Mouse (Mus musculus) cerebellum, adult (tissue): ENCODE results near the gene Ddx23.
A peak's percentile ranks its signal among the peaks of the same experiment; 100 is the strongest.

Source experiments
- ATAC-seq: cut with Nextera tagmentation; 2 replicates; pipeline ENCODE4 v1.9.2; 2017; ENCODE audit warnings: mild to moderate bottlenecking, moderate library complexity, mixed read lengths; ENCODE audit not compliant: insufficient number of reproducible peaks, low FRiP score, low TSS enrichment

Gene Ddx23

DNA sequence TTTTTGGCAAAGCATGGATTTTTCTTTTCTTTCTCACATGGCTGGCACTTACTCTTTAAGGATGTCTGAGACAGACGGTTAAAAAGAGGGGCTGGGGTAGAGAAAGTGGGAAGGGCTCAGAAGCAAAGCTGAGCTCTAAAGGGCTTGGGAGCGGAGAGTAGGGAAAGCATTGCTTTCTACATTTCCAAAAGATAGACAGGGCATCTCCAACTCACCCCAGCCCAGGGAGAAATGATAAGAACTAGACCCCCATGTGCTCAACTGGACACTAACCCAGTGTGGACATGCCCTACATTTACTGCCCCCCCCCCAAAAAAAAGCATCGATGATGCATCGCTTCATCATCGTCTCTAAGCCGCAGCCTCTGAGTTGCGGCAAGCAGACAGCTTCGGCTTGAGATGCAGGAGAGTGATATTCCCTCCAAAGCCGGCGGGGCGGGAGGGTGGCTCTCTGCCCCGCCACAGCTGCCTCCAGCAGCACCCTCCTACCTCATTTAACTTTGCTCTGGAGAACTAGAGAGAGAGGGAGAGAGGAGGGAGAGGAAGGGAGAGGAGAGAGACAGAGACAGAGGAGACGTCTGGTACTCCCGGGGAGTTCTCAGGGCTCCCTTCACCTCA is 13.0 kb upstream of the Ddx23 start:
- no peak for ATAC-seq

DNA sequence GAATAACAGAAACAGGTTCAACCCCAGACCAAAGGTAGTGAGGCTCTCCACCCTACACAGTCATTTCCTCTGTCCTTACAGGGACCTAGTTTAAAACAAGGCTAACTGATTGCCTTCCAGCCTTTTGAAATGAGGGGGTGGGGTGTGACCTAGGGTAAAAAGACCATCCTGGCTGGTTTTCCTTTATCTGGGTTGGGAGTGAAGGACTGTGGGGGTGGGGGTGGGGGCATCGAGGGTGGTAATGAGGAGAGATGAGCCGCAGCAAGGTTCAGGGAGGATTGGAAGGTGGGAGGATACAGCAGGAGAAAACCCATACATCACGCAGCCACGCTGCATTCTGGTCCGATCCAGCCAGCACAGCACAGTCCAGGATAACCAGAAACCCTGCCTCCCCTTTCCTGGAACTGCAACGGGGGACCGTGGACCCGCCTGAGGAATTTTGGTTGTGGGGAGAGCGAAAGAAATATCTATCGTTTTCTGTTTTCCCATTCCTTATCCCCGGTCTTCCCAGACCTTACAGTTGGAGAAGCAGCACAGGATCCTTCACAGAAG is 12.4 kb upstream of the Ddx23 start:
- no peak for ATAC-seq

GRCm38 (mm10) chr15:98674284-98674993 is 11.7 kb upstream of the Ddx23 start:
- no peak for ATAC-seq

DNA sequence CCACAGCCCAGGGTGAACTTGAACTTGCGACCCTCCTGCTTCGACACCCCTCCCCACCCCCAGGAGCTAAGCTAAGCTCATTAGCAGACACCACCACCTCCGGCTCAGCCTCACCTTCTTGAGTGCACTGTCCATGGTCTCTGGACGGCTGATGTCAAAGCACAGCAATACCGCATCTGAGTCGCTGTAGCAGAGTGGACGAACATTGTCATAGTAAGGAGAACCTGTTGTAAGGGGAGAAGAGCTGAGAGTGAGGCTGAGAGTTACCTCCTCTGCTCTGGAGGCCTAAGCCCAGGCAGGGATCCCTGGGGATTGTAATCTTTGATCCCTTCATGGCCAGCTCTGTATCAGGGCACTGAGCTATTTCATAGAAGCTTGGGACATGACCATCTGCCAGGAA is 11.0 kb upstream of the Ddx23 start:
- no peak for ATAC-seq

DNA sequence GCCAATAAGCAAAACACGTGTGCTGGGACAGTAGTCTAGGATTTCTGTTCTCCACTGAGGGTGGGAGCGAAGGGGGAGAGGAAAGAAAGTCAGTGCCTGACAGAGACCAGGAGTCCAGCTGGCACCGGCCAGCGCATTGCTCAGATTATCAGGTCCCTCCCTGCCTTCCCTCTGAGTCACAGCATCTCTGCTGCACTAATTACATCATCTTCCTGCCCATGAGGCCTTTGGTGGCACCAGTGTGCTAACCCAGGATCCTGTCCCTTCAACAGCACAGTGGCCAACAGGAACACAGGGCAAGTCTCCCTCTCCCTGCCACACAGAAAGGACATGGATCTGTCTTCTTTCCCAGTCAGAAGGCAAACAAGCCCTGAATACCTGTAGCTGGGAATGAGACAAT is 9.9 kb upstream of the Ddx23 start:
- ATAC-seq = no peak

DNA sequence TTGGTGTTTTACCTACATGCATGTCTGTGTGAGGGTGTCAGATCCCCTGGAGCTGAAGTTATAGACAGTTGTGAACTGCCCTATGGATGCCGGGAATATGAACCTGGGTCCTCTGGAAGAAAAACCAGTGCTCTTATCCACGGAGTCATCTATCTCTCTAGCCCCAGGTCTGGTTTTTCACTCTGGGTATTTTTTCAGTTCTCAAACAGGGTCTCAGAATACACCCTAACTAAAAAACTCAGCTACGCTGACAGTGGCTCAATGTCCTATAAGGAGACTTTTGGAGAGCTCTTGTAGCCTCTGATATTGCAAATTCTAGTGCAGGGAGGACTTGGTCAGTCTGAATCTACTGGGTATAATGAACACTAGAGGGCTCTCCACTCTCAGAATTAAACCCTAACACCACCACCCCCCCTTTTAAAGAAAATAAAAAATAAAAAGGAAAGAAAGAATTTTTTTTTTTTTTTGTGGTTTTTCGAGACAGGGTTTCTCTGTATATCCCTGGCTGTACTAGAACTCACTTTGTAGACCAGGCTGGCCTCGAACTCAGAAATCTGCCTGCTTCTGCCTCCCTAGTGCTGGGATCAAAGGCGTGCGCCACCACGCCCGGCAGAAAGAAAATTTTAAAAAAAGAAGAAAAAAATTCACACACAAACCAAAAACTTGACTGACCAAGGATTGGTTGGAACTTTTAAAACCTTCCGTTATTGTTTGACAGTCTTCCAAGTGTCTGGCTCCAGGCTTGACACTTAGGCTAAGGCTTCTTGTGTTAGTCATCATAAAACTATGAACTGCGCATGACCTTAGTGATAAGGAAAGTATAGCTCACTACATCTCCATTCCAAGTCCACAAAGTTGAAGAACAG is 1.6 kb upstream of the Ddx23 start:
- ATAC-seq = no peak

DNA sequence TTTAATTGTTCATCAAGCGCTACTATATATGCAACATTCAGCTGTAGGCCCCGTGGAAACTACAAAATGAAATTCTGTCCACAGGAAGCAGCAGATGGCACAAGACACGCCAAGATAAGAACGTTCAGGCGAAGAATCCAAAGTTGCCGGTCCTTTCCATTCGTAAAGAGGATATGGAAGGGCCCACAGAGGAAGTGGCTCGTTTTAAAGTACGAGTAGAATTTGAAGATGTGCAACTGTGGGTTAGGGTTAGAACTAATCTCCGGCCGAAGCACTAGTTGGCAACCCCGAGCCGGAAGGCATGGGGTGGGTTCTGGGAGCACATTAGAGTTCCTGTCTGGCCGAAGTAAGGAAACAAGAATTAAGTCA is 512 bp downstream of the Ddx23 start:
- 0 out of 2 replicates have a peak, but pooled peaks have one; percentile 5 for ATAC-seq

GRCm38 (mm10) chr15:98656982-98657751 is 5.5 kb downstream of the Ddx23 start:
- no peak for ATAC-seq

- no peak for ATAC-seq
Observed at GRCm38 (mm10) chr15:98652174-98652573, 10.5 kb downstream of the Ddx23 start.

DNA sequence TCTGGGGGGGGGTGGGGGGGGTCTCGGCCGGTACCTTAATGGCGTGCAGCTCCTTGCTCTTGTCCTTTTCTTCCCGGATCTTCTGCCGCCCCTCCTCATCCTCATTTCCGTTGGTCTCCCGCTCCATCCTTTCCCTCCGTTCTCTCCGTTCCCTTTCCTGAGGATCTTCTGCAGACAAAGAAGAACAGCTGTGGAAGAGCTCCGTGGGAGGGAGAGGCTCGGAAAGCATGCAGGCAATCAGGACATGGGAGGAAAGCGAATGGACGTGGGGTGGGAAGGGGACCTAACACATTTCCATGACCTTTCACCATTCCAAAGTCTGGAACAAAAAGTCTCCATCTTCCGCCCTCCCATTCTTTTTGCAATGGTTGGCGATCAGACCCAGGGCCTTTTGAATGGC is 11.3 kb downstream of the Ddx23 start:
- ATAC-seq = no peak

GRCm38 (mm10) chr15:98648071-98648470 is 14.6 kb downstream of the Ddx23 start:
- no peak for ATAC-seq

DNA sequence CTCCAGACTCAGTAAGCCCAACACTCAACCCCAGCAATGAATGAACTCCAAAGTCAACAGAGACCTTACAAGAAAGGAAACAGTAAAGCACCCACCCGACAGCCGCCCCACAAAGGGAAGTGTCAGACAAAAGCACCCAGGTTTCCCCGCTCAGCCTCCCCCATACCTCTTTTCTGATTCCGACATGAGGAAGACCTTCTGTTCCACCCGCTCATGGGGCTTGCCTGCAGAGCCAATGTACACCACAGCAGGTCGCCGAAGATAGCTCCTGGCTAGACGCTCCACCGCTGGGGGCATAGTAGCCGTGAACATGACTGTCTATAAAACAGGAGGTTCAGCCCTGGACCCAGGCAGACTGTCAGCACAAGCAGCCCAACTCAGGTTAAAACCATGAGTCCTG is 15.4 kb downstream of the Ddx23 start:
- no peak for ATAC-seq

GRCm38 (mm10) chr15:98646737-98647136 is 16.0 kb downstream of the Ddx23 start:
- ATAC-seq = no peak

GRCm38 (mm10) chr15:98645057-98646026 is 17.4 kb downstream of the Ddx23 start:
- ATAC-seq = no peak

GRCm38 (mm10) chr15:98644406-98644805 is 18.3 kb downstream of the Ddx23 start:
- no peak for ATAC-seq

DNA sequence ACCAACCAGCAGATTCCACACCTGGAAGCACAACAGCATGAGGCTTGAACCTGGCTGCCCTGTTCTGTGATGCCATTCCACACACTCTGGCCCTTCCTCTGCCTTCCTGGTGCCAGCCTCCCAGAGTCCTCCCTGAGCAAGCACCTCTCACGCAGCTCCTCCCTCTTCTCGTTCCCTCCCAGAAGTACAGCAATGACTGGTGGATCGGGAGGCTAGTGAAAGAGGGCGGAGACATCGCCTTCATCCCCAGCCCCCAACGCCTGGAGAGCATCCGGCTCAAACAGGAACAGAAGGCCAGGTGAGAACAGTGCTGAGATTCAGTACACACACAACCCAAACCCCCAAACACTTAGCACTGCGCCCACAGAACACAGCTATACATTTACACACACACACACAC is 22.5 kb downstream of the Ddx23 start:
- ATAC-seq = no peak

DNA sequence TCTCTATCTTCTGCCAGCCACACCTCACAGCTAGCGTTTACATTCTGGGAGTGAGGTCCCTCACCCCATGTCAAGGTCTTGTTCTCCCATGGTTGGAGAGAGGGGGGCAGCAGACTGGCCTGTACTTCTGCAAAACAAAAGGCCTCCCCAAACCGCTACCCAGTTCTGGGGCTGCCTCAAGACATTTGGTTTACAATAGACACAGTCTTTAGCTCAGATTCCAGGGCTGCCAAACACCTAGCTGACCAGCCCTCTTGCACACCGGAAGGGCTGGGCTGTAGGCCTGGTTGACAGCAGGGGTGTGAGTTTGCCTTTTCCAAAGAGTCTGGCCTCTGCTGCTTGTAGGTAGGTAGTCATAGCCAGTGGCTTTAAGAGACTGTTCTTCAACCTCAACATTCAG is 25.5 kb downstream of the Ddx23 start:
- ATAC-seq = no peak

DNA sequence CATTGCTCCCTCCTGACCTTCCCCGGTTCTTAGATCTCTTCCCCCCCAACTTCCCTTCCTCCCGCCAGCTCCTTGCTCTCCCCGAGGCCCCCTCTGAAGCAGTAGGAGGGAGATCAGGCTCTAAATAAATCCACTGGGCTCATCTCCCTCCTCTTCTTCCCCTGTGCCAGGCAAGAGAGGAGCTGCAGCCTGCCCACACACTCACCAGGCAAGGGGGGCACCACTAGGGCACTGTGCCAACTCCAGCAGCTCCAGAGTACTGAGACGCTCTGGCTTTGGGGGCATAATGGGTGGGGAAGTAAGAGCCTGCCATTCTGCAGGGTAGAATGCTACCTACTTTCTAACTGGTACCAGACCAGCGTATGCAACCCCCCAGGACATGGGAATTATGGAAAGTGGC is 26.2 kb downstream of the Ddx23 start:
- no peak for ATAC-seq

GRCm38 (mm10) chr15:98635291-98635841 is 27.3 kb downstream of the Ddx23 start:
- no peak for ATAC-seq
